Mouse (Mus musculus): ENCODE measurements around the gene Nhsl1.

Gene Nhsl1

GRCm38 (mm10) chr10:18341444-18342196, 22.8 kb downstream of the Nhsl1 start:
- DNase-seq (ENCODE audit: low spot score in 2 of 2) = no peak

DNA sequence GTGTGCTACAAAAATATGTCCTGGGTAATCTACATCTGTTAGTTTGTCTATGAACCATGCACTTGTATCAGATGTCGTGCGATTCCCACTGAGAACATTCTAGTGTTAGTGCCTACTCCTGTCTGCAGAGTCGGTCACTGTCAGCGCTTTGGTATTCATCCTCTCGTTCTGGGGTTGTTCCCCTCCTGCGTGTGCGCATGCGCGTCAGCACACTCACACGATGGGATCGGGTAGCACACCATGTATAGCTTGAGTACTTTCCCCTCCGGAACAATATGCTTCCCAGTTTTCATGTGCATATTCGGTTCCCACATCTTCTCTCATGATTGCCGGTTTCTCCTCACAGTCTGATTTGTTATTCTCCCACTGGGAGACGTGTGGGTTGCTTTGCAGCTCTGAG, 28.4 kb downstream of the Nhsl1 start:
- DNase-seq (ENCODE audit: low spot score in 2 of 2) = no peak

DNA sequence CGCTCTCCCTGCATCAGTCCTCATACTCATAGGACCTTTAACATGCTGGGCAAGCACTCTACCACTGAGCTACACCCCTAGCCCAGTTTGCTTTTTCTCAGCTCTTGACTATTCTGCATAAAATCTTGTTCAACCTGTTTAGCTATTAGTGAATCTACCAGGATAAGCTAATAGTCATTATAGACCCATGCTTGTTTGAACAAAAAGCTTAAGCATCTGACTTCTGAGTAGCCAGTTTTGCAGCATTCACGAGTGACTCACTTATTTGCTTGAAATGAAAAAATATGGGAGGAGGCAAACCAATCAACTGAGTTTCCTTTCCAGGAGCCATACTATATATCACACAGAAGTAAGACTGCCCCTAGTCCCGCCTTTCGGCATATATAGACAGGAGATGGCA, 32.0 kb downstream of the Nhsl1 start:
- no peak for DNase-seq (ENCODE audit: low spot score in 2 of 2)

DNA sequence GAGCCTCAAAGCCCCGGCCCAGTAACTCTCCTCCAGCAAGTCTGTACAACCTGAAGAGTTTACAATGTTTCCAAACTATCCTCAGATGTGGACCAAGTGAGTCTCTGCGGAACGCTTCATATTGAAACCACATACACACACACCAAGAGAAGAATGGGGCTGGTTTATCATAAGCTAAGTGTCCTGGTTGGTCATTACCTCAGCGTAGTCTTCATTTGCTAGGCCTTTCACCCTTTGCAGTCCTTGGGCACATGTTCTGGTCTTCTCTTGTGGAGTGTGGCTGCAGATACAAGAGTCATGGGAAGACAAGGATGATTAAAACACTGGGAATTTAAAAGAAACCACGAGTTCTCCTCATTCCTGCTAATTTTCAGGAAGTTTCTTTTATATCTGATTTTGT, 34.2 kb downstream of the Nhsl1 start:
- no peak for DNase-seq (ENCODE audit: low spot score in 2 of 2)

DNA sequence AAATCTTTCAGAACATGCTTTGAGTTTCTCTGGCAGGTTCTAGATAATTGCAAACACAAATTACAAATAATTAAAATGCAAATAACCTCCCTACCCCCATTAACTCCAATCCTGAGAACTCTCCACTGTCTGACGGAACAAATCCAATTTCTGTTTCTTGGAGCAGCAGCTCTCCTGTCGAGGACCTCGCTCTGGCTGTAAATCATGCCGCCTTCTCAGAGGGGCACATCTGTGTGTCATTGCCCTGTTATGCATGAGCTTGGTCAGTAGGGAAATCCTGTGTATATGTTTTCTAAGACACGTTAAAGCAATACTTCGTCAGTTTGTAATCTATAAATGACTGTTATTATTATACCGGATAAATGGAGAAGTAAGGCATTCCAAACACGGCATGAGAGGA, 35.3 kb downstream of the Nhsl1 start:
- DNase-seq (ENCODE audit: low spot score in 2 of 2) = no peak

GRCm38 (mm10) chr10:18356461-18356860, 37.7 kb downstream of the Nhsl1 start:
- DNase-seq (ENCODE audit: low spot score in 2 of 2) = no peak

DNA sequence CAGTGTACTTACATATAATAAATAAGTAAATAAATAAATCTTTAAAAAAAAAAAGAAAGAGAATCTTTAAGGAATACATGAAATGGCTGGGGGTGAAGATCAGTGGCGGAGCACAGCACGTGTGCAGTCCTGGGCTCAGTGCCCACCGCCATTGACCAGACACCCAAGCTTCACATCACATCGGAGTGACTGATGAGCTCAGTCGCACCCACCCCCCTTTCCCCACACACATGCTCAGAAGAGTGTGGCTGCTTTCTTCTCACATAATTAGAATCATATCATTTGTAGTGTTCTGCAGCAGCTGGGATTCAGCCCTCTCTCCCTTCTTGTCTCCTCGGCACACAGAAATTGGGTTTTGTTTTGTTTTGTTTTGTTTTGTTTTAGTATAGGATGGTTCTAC, 38.4 kb downstream of the Nhsl1 start:
- no peak for DNase-seq (ENCODE audit: low spot score in 2 of 2)

- DNase-seq (ENCODE audit: low spot score in 2 of 2) = no peak
Observed at GRCm38 (mm10) chr10:18358461-18358860, 39.7 kb downstream of the Nhsl1 start.

DNA sequence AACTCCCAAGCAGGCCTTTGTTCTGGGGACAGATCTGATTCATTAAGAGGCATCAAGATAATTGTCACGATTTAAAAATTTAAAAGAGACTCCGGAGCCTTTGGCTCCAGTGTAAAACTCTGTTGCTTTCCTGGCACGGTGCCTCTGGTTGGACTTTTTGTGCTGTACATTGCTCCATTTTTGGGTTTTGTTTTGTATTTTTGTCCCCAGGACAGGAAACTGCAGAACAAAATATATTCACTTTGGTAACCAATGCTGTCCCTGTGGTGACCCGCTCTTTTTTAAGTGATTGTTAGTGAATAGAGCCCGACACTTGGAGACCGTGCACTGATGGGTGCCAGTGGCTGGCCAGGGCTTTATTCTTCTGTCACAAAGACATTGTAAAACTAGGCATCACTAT, 41.4 kb downstream of the Nhsl1 start:
- DNase-seq (ENCODE audit: low spot score in 2 of 2) = no peak

- no peak for DNase-seq (ENCODE audit: low spot score in 2 of 2)
Observed at GRCm38 (mm10) chr10:18365432-18365831, 46.6 kb downstream of the Nhsl1 start.

GRCm38 (mm10) chr10:18366697-18367096, 47.9 kb downstream of the Nhsl1 start:
- DNase-seq (ENCODE audit: low spot score in 2 of 2) = no peak

- no peak for DNase-seq (ENCODE audit: low spot score in 2 of 2)
Observed at GRCm38 (mm10) chr10:18368111-18368510, 49.3 kb downstream of the Nhsl1 start.

DNA sequence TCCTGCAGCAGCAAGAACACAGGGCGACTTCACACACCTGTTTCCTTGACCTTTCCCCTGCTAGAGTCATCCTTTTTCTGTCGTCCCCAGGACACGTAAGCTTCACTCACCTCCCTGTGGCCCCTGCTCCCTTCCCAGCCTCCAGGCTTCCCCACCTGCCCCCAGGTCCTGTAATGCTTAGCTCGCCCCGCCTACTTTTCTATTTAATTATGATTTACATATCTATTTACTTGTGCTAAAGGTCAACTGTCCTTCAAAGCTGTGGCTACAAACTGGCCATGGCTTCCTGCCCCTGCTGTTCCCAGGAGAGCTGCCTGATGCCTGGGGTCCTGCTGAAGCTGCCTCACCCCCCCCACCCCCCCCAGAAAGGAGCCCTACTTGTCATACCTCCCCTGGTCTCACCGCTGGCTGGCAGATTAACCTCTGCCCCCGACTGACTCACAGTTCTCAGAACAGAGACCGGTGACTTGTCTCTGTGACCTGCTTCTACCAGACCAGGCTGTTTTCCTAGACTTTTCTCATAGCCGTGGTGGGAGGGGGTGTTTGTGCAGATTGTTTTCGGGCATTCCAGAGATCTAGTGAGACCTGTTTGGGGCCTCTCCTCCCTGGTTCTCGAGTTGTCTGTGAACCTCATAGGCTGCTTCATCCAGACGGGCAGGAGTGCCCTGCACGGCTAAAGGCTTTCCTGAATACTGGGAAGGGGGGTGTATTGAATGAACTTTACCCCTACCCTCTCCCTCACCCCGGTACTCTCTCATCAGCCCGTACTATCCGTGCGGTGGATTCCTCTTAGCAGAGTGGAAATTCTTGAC, 51.9 kb downstream of the Nhsl1 start:
- no peak for DNase-seq (ENCODE audit: low spot score in 2 of 2)

DNA sequence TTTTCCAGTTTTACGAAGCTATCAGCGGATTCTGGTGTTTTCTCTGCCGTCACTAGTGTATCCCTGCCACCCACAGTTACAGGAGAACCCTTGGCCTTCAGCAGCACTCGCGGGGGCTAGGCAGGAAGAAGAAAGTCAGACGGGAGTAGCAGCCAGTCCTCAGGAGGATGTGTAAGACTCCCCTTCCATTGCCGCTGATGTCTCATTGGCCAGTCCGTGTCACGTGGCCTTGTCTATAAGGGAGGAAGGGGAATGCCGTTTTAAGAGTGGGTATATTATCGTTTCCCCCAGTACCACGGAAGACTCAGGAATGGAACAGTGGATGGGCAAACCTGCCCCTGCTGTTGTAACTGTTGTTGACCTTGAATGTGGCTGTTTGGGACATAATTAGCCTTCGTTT, 53.1 kb downstream of the Nhsl1 start:
- DNase-seq (ENCODE audit: low spot score in 2 of 2) = no peak

- no peak for DNase-seq (ENCODE audit: low spot score in 2 of 2)
Observed at GRCm38 (mm10) chr10:18375301-18375700, 56.5 kb downstream of the Nhsl1 start.

DNA sequence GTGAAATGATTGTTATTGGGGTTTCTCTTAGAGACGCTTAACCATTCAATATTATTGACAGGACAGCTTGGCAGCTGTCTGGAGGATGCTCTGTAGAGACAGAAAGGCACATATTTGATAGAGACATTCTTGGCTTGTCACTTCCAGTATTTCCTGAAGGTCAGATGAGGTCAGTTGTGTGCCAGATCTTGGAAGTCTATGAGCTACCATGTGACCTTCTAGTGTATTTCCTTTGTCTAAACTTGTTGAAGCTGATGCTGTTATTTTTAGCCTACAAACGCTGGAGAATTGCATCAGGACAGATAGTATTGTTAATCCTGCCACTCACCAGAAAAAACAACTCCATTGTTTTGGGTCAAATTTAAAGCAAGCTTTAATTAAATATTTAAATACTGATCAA, 66.0 kb downstream of the Nhsl1 start:
- no peak for DNase-seq (ENCODE audit: low spot score in 2 of 2)

DNA sequence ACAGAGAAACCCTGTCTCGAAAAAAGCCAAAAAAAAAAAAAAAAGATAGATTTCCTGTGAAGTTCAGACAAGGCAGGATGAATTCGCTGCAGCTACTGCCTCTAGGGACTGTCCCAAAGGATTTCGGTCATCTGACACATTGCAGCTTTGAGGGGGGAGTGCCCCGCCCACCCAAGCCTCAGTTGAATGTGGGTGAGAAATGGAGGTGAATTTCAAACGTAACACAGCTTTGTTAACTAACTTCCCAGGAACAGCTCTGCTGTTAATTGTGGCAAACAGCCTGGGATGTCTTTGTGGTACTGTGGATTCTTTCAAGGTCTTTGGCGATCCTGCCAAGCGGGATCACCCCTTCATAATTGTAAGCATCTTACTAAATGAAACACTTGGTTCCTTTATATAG, 67.4 kb downstream of the Nhsl1 start:
- DNase-seq (ENCODE audit: low spot score in 2 of 2) = no peak

GRCm38 (mm10) chr10:18388784-18389575, 70.2 kb downstream of the Nhsl1 start:
- no peak for DNase-seq (ENCODE audit: low spot score in 2 of 2)

DNA sequence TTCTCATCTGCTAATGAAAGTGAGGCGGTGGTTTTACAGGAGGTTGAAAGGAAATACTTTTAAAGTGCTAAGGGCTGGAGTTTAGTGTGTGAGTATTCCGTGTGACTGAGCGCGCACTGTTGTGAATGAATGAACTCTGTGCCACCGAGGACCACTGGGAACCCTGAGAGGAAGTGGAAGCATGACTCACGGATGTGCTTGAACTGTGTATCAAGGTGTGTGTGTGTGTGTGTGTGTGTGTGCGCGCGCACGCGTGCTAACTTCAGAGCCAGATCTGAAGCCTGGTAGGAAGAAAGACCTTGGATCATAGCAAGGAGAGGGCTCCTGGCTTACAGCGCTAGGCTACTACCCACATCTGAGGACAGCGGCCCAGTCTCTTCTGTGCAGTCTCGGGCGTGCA, 71.2 kb downstream of the Nhsl1 start:
- DNase-seq (ENCODE audit: low spot score in 2 of 2) = no peak

DNA sequence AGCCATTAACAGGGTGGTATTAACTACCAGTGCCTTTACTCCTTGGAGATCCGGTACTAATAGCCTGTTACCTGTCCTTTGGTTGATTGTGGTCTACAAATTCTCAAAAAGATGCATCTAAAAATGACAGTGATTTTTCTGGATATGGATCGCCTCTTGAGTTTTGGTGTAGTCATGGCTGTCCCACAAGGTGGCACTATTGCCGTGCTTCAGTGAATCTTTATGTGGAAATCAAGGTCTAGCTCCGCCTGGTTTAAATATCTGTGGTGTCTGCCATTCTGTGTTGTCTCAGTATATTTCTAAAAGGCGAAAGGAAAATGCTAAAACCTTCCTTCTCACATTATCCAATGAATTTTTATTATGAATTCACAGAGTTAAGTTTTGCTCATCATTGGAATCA, 72.8 kb downstream of the Nhsl1 start:
- no peak for DNase-seq (ENCODE audit: low spot score in 2 of 2)

DNA sequence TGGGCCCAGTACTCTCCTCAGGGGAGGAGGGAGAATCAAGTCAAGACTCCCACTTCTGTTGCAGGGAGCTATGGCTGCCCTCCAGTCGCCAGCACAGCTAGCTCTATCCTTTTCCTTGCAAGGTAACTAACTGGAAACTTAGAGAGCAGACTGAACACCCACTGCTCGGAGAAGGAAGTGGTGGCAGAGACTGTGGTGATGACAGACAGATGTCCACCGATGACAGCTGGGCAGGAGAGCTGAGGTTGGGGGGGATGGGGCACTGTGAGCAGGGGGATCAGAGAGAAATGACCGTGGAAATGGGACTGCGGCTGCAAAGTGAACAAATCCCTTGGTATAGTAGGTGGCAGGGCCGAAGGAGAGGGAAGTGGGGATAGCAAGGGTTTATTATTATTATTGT, 73.5 kb downstream of the Nhsl1 start:
- no peak for DNase-seq (ENCODE audit: low spot score in 2 of 2)

- no peak for DNase-seq (ENCODE audit: low spot score in 2 of 2)
Observed at GRCm38 (mm10) chr10:18393740-18394139, 75.0 kb downstream of the Nhsl1 start.

- DNase-seq (ENCODE audit: low spot score in 2 of 2) = no peak
Observed at GRCm38 (mm10) chr10:18394270-18394669, 75.5 kb downstream of the Nhsl1 start.
